Mouse (Mus musculus): ENCODE data around the gene Fam83g.

Gene Fam83g

GRCm38 (mm10) chr11:61674151-61674838, 9.6 kb upstream of the Fam83g start:
- DNase-seq (ENCODE audit: low read depth, low spot score) = no peak

DNA sequence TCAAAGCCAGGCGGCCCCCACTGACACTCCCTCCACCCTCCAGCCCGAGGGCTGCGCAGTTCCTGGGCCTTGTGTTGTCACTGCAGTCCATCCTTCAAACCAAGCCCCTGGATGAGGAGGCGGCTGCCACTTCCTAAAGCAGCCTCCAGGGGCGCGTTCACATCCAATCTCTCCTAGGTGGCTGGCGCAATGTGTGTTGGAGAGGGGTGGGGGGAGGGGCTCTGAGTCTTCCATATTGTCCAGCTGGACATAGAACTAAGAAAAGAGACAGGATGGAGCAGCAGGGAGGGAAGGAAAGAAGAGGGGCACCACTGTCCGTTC, 9.1 kb upstream of the Fam83g start:
- no peak for DNase-seq (ENCODE audit: low read depth, low spot score)

- no peak for DNase-seq (ENCODE audit: low read depth, low spot score)
Observed at GRCm38 (mm10) chr11:61675332-61675731, 8.6 kb upstream of the Fam83g start.

- no peak for DNase-seq (ENCODE audit: low read depth, low spot score)
Observed at GRCm38 (mm10) chr11:61676216-61676854, 7.6 kb upstream of the Fam83g start.

DNA sequence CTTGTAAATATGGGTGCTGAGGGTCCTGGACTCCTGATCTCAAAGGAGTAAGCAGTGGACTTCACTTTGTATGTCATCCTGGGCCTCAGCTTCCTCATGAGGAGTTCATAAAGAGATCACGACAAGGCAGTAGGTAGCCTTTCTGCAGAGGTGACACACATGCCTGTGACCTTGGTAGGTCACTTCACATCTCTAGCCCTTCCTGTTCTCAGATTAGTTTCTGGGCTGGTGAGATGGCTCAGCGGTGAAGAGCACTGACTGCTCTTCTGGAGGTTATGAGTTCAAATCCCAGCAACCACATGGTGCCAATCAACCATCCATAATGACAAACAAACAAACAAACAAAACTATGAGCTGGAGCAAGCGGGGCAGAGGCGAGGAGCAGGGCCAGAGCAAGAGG, 6.2 kb upstream of the Fam83g start:
- DNase-seq (ENCODE audit: low read depth, low spot score) = no peak

- no peak for DNase-seq (ENCODE audit: low read depth, low spot score)
Observed at GRCm38 (mm10) chr11:61679091-61679866, 4.6 kb upstream of the Fam83g start.

- DNase-seq (ENCODE audit: low read depth, low spot score) = no peak
Observed at GRCm38 (mm10) chr11:61685119-61685725, 1.3 kb downstream of the Fam83g start.

DNA sequence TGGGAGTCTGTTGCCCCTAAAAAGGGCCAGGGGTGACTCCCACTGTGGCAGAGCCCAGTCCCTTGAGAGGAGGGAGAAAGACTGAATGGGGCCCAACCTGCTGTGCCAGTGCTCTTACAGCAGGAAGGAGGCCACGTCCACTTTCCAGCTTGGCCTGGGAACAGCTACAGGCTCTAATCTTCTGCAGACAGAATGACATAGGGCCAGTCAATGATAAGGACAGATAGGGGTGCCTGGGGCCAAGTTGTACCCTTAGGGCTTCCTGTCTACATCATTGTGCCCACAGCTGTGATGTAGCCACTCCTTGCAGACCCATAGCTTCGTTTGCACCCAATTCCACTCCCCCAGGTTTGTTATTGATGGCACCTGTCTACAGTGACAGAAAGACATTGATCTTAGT, 2.2 kb downstream of the Fam83g start:
- no peak for DNase-seq (ENCODE audit: low read depth, low spot score)

GRCm38 (mm10) chr11:61686906-61687453, 3.1 kb downstream of the Fam83g start:
- DNase-seq (ENCODE audit: low read depth, low spot score) = no peak

GRCm38 (mm10) chr11:61687595-61687994, 3.7 kb downstream of the Fam83g start:
- DNase-seq (ENCODE audit: low read depth, low spot score) = no peak

- DNase-seq (ENCODE audit: low read depth, low spot score) = no peak
Observed at GRCm38 (mm10) chr11:61692996-61693395, 9.1 kb downstream of the Fam83g start.

GRCm38 (mm10) chr11:61698852-61699251, 15.0 kb downstream of the Fam83g start:
- DNase-seq (ENCODE audit: low read depth, low spot score) = no peak

DNA sequence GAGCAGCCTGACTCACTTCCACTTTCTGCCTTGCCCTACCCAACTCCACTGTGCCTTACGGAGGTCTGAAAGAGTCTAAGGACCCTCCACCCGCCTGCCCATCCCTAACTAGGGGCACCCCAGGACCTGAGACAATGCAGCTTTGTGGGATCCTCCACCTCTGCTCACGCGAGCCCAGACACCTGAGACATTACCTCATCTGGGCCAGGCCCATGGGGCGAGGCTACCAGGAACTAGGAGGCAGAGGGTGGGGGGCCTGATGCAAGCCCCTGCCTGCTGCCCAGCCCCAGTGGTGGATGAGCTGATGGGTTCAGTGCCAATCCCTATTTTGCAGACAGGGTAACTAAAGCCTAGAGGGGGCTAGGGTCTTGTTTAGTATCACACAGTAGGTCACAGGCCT, 15.6 kb downstream of the Fam83g start:
- no peak for DNase-seq (ENCODE audit: low read depth, low spot score)

DNA sequence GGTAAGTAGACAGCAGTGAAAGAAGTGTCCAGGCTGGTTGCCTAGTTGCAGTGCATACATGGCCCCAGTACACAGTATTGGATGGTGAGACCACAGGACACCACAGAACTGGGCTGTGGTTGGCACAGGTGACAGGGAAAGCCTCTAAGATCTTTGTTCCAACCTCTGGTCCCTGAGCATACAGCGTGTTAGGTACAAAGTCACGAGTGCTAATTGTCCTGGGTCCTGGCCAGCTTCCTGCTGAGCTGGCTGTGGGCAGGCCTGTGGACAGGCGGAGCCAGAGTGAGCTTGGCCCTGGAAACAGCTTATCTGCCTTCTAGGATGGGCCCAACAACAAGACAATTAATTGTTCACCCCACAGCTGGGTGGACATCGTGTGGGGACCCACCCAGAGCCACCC, 16.0 kb downstream of the Fam83g start:
- no peak for DNase-seq (ENCODE audit: low read depth, low spot score)

- DNase-seq (ENCODE audit: low read depth, low spot score) = no peak
Observed at GRCm38 (mm10) chr11:61701696-61702095, 17.8 kb downstream of the Fam83g start.

GRCm38 (mm10) chr11:61702494-61702893, 18.6 kb downstream of the Fam83g start:
- DNase-seq (ENCODE audit: low read depth, low spot score) = no peak

DNA sequence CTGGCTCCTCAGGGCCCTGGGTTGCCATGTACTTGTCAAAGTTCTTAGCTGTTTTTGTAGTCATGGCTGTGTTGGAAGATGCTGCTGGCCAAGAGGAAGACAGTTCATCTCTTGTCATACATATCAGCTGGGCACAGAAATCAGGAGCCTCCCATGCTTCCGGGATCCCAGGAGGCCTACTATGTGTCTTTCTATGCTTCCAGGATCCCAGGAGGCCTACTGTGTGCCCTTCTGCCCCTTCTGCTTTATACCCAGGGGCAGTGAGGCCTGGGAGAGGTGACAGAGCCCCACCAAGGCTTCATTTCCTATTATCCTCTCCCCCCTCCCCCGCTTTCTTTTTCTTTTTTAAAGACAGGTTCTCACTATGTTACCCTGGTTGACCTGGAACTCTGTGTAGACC, 21.7 kb downstream of the Fam83g start:
- no peak for DNase-seq (ENCODE audit: low read depth, low spot score)

GRCm38 (mm10) chr11:61706232-61706631, 22.3 kb downstream of the Fam83g start:
- DNase-seq (ENCODE audit: low read depth, low spot score) = no peak

DNA sequence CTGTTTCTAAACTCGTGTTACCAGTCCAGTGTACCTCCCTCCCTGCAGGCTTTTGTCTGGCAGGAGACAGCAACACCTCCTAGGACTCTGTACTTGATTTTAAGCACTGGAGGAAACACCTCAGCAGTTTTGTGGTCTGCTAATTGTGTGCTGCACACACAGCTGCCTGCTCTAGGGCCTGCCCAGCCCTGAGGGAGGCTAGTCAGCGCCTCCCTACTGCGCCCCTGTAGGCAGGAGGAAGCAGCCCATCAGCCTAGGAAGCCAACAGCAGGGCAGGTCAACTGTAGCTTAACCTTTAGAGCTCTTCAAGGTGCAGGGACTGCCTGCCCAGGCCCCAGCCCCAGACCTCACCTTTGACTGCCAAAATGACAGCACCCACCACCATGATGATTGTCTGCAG, 25.0 kb downstream of the Fam83g start:
- no peak for DNase-seq (ENCODE audit: low read depth, low spot score)

GRCm38 (mm10) chr11:61713157-61713855, 29.4 kb downstream of the Fam83g start:
- DNase-seq (ENCODE audit: low read depth, low spot score) = no peak

GRCm38 (mm10) chr11:61714346-61715117, 30.6 kb downstream of the Fam83g start:
- peak; percentile 75 for DNase-seq (ENCODE audit: low read depth, low spot score)

All from retina, adult 2 months (tissue).